Mouse (Mus musculus): ENCODE measurements around the gene Fgfr2. TPM values are rescaled to one million over a fixed set of nuclear protein-coding genes. Genes with fewer than 3 reads are reported as not detected.
A peak's percentile ranks its signal among the peaks of the same experiment; 100 is the strongest.

Gene Fgfr2
- polyA plus RNA-seq, 1 experiment from 2014 or later: 93.6 TPM

DNA sequence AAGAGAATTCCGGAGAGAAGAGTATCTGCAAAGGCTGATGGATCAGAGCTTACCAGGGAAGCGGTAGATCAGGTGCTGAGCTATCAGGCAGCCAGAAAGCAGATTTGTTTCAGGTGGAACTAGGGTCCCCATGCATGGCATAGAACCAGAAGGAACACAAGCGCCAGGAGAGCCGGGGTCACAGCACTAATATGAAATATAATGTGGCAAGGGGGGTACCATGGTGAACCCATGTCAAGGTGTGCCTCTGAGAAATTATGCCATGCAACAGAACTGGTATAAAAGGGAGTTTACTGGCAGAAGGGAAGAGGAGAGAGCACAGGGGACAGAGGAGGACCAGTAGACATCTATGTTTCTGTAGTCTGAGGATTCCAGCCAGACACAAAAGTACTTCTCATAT lies 2188.5 kb downstream of the Fgfr2 start:
- Histone ChIP-seq H3K4me3 (ENCODE audit: low read depth, low read length) (no peak overlapping the region), H3K4me1 (replicated peaks; ENCODE audit: control insufficient read depth, insufficient read depth, low read length) (peaks cover 9% of the 10 kb centered on the region), H3K27me3 (ENCODE audit: control insufficient read depth, insufficient read depth, low read length) (peaks cover 47% of the 10 kb centered on the region), H3K9me3 (ENCODE audit: control insufficient read depth, low read length) (no peaks in the 10 kb centered on the region), H3K9ac (ENCODE audit: low read length) (no peak overlapping the region), H3K27ac (ENCODE audit: low read depth, low read length) (no peak overlapping the region), H3K4me2 (ENCODE audit: low read depth, low read length, severe bottlenecking) (no peak overlapping the region), H3K36me3 (ENCODE audit: control insufficient read depth, insufficient read depth, low read length) (no peaks in the 10 kb centered on the region)
- WGBS: 84% methylated on average over 4 of the region's 4 CpGs
- peak; percentile 23 for DNase-seq (ENCODE audit: low spot score)
- ATAC-seq (replicated peaks; ENCODE audit: low FRiP score): no peak

GRCm38 (mm10) chr7:130932921-130933320 lies 2190.2 kb downstream of the Fgfr2 start:
- DNase-seq (ENCODE audit: low spot score): no peak
- Histone ChIP-seq H3K4me2 (ENCODE audit: low read depth, low read length, severe bottlenecking) (no peak overlapping the region), H3K4me3 (ENCODE audit: low read depth, low read length) (no peak overlapping the region), H3K9ac (ENCODE audit: low read length) (no peak overlapping the region), H3K9me3 (ENCODE audit: control insufficient read depth, low read length) (no peaks in the 10 kb centered on the region), H3K36me3 (ENCODE audit: control insufficient read depth, insufficient read depth, low read length) (no peaks in the 10 kb centered on the region), H3K4me1 (replicated peaks; ENCODE audit: control insufficient read depth, insufficient read depth, low read length) (peaks cover 9% of the 10 kb centered on the region), H3K27me3 (ENCODE audit: control insufficient read depth, insufficient read depth, low read length) (peaks cover 43% of the 10 kb centered on the region), H3K27ac (ENCODE audit: low read depth, low read length) (no peak overlapping the region)
- ATAC-seq (replicated peaks; ENCODE audit: low FRiP score): no peak
- 86% methylated on average over 9 of the region's 9 CpGs for WGBS

DNA sequence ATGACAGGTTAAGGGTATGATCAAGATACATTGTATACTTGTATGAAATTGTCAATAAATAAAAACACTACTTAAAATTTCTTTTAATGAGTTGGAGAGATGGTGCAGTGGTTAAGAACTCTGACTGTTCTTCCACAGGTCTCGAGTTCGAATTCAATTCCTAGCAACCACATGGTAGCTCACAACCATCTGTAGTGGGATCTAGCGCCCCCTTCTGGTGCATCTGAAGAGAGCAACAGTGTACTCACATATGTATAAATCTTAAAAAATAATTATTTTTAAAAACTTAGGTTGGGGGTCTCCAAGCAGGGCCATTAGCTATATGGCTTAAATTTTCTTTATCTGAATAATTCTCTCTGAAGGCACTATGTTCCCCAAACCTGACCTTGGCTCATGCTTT lies 2192.7 kb downstream of the Fgfr2 start:
- H3K4me3 ChIP-seq (ENCODE audit: low read depth, low read length): no peak overlapping the region
- no peaks in the 10 kb centered on the region for H3K36me3 ChIP-seq (ENCODE audit: control insufficient read depth, insufficient read depth, low read length)
- no peak overlapping the region for H3K27ac ChIP-seq (ENCODE audit: low read depth, low read length)
- WGBS: 75% methylated on average over 3 of the region's 3 CpGs
- H3K4me1 ChIP-seq (replicated peaks; ENCODE audit: control insufficient read depth, insufficient read depth, low read length): no peaks in the 10 kb centered on the region; the same call in 1 of the 2 replicates
- no peak overlapping the region for H3K4me2 ChIP-seq (ENCODE audit: low read depth, low read length, severe bottlenecking)
- no peak for ATAC-seq (replicated peaks; ENCODE audit: low FRiP score)
- DNase-seq (ENCODE audit: low spot score): no peak
- no peak overlapping the region for H3K9ac ChIP-seq (ENCODE audit: low read length)
- peaks cover 18% of the 10 kb centered on the region for H3K27me3 ChIP-seq (ENCODE audit: control insufficient read depth, insufficient read depth, low read length)
- no peaks in the 10 kb centered on the region for H3K9me3 ChIP-seq (ENCODE audit: control insufficient read depth, low read length)

GRCm38 (mm10) chr7:130922981-130923731 lies 2200.0 kb downstream of the Fgfr2 start:
- no peak for DNase-seq (ENCODE audit: low spot score)
- WGBS: 83% methylated on average over 13 of the region's 13 CpGs
- no peak for ATAC-seq (replicated peaks; ENCODE audit: low FRiP score)

GRCm38 (mm10) chr7:130918260-130918659 lies 2204.9 kb downstream of the Fgfr2 start:
- Histone ChIP-seq H3K27ac (ENCODE audit: low read depth, low read length) (no peak overlapping the region), H3K9ac (ENCODE audit: low read length) (no peak overlapping the region), H3K4me3 (ENCODE audit: low read depth, low read length) (no peak overlapping the region), H3K36me3 (ENCODE audit: control insufficient read depth, insufficient read depth, low read length) (no peaks in the 10 kb centered on the region), H3K27me3 (ENCODE audit: control insufficient read depth, insufficient read depth, low read length) (no peaks in the 10 kb centered on the region), H3K4me2 (ENCODE audit: low read depth, low read length, severe bottlenecking) (no peak overlapping the region), H3K9me3 (ENCODE audit: control insufficient read depth, low read length) (no peaks in the 10 kb centered on the region), H3K4me1 (replicated peaks; ENCODE audit: control insufficient read depth, insufficient read depth, low read length) (no peaks in the 10 kb centered on the region)
- ATAC-seq (replicated peaks; ENCODE audit: low FRiP score) (no peak), DNase-seq (ENCODE audit: low spot score) (no peak)
- WGBS: 58% methylated on average over 2 of the region's 2 CpGs

More at GRCm38 (mm10) chr7:130922981-130923731, 2200.0 kb downstream of the Fgfr2 start:
- Histone ChIP-seq H3K27ac (ENCODE audit: low read depth, low read length) (no peak overlapping the region), H3K27me3 (ENCODE audit: control insufficient read depth, insufficient read depth, low read length) (no peaks in the 10 kb centered on the region), H3K4me2 (ENCODE audit: low read depth, low read length, severe bottlenecking) (no peak overlapping the region), H3K9me3 (ENCODE audit: control insufficient read depth, low read length) (no peaks in the 10 kb centered on the region), H3K4me3 (ENCODE audit: low read depth, low read length) (no peak overlapping the region), H3K4me1 (replicated peaks; ENCODE audit: control insufficient read depth, insufficient read depth, low read length) (no peaks in the 10 kb centered on the region), H3K9ac (ENCODE audit: low read length) (no peak overlapping the region), H3K36me3 (ENCODE audit: control insufficient read depth, insufficient read depth, low read length) (no peaks in the 10 kb centered on the region)

- Histone ChIP-seq H3K4me3 (ENCODE audit: low read depth, low read length) (no peak overlapping the region), H3K4me2 (ENCODE audit: low read depth, low read length, severe bottlenecking) (no peak overlapping the region), H3K9ac (ENCODE audit: low read length) (no peak overlapping the region), H3K4me1 (replicated peaks; ENCODE audit: control insufficient read depth, insufficient read depth, low read length) (no peaks in the 10 kb centered on the region), H3K9me3 (ENCODE audit: control insufficient read depth, low read length) (no peaks in the 10 kb centered on the region), H3K27me3 (ENCODE audit: control insufficient read depth, insufficient read depth, low read length) (no peaks in the 10 kb centered on the region), H3K27ac (ENCODE audit: low read depth, low read length) (no peak overlapping the region), H3K36me3 (ENCODE audit: control insufficient read depth, insufficient read depth, low read length) (no peaks in the 10 kb centered on the region)
- ATAC-seq (replicated peaks; ENCODE audit: low FRiP score) (no peak), DNase-seq (ENCODE audit: low spot score) (no peak)
- WGBS: 65% methylated on average over 5 of the region's 5 CpGs
Measured at GRCm38 (mm10) chr7:130914693-130915363, 2208.3 kb downstream of the Fgfr2 start.

DNA sequence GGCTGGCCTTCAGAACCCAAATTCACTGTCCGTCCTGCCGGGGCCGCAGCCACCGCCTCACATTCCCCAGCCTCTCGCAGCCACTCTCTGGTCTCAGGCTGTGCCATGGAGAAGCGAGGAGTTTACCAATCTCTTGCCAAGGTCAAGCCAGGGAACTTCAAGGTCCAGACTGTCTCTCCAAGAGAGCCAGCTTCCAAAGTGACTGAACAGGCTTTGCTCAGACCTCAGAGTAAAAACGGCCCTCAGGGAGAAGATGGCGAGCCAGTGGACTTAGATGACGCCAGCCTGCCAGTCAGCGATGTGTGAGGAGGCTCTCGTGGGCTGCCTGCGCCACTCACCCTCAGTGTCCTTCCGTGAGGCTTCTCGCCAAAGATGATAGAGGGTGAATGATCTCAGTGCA lies 2212.3 kb downstream of the Fgfr2 start:
- no peak overlapping the region for H3K4me3 ChIP-seq (ENCODE audit: low read depth, low read length)
- ATAC-seq (replicated peaks; ENCODE audit: low FRiP score) (no peak), DNase-seq (ENCODE audit: low spot score) (no peak)
- H3K36me3 ChIP-seq (ENCODE audit: control insufficient read depth, insufficient read depth, low read length): no peaks in the 10 kb centered on the region
- no peaks in the 10 kb centered on the region for H3K4me1 ChIP-seq (replicated peaks; ENCODE audit: control insufficient read depth, insufficient read depth, low read length)
- no peak overlapping the region for H3K4me2 ChIP-seq (ENCODE audit: low read depth, low read length, severe bottlenecking)
- no peak overlapping the region for H3K9ac ChIP-seq (ENCODE audit: low read length)
- H3K27me3 ChIP-seq (ENCODE audit: control insufficient read depth, insufficient read depth, low read length): no peaks in the 10 kb centered on the region
- no peak overlapping the region for H3K27ac ChIP-seq (ENCODE audit: low read depth, low read length)
- 92% methylated on average over 14 of the region's 14 CpGs for WGBS
- H3K9me3 ChIP-seq (ENCODE audit: control insufficient read depth, low read length): no peaks in the 10 kb centered on the region

GRCm38 (mm10) chr7:130904571-130905365 lies 2218.4 kb downstream of the Fgfr2 start:
- no peak for ATAC-seq (replicated peaks; ENCODE audit: low FRiP score)
- H3K4me2 ChIP-seq (ENCODE audit: low read depth, low read length, severe bottlenecking): no peak overlapping the region
- 93% methylated on average over 13 of the region's 13 CpGs for WGBS

More at GRCm38 (mm10) chr7:130904571-130905365, 2218.4 kb downstream of the Fgfr2 start:
- H3K27ac ChIP-seq (ENCODE audit: low read depth, low read length): no peak overlapping the region
- no peaks in the 10 kb centered on the region for H3K9me3 ChIP-seq (ENCODE audit: control insufficient read depth, low read length)
- DNase-seq (ENCODE audit: low spot score): no peak
- no peak overlapping the region for H3K9ac ChIP-seq (ENCODE audit: low read length)
- no peaks in the 10 kb centered on the region for H3K4me1 ChIP-seq (replicated peaks; ENCODE audit: control insufficient read depth, insufficient read depth, low read length)
- H3K4me3 ChIP-seq (ENCODE audit: low read depth, low read length): no peak overlapping the region
- H3K36me3 ChIP-seq (ENCODE audit: control insufficient read depth, insufficient read depth, low read length): no peaks in the 10 kb centered on the region
- no peaks in the 10 kb centered on the region for H3K27me3 ChIP-seq (ENCODE audit: control insufficient read depth, insufficient read depth, low read length)
